Mouse (Mus musculus) lung, embryonic 16.5 days (tissue): Measurements from ENCODE around the gene Triobp. TPM values are rescaled to one million over a fixed set of nuclear protein-coding genes. Genes with fewer than 3 reads are reported as not detected.

Experiments used
- ATAC-seq: fragments of 200-750 bp; cut with Nextera tagmentation; 2 replicates; pipeline ENCODE4 v1.8.0; 2017; ENCODE audit warnings: low read depth, mild to moderate bottlenecking, moderate library complexity
- H3K27ac ChIP-seq: fragments of 300-500 bp; sonication (generic); 2 replicates; pipeline ENCODE4 v1.5.1; 2014; ENCODE audit warnings: mild to moderate bottlenecking, control low read depth, low read length
- H3K27me3 ChIP-seq: fragments of 300-500 bp; sonication (generic); 2 replicates; pipeline ENCODE4 v1.6.1; 2014; ENCODE audit warnings: low read depth, low read length, mixed read lengths; ENCODE audit not compliant: control insufficient read depth, insufficient read depth
- H3K36me3 ChIP-seq: fragments of 300-500 bp; sonication (generic); 2 replicates; pipeline ENCODE4 v1.6.1; 2014; ENCODE audit warnings: low read length; ENCODE audit not compliant: control insufficient read depth, insufficient read depth
- H3K4me1 ChIP-seq: fragments of 300-500 bp; sonication (generic); replicated peaks from 2 replicates; pipeline ENCODE4 v1.6.1; 2014; ENCODE audit warnings: low read length, mixed read lengths; ENCODE audit not compliant: control insufficient read depth, insufficient read depth
- H3K4me2 ChIP-seq: fragments of 300-500 bp; sonication (generic); 2 replicates; pipeline ENCODE4 v1.6.1; 2014; ENCODE audit warnings: low read depth, low read length, control low read depth
- H3K4me3 ChIP-seq: fragments of 300-500 bp; sonication (generic); 2 replicates; pipeline ENCODE4 v1.5.1; 2014; ENCODE audit warnings: mild to moderate bottlenecking, low read length, control low read depth
- H3K9ac ChIP-seq: fragments of 300-500 bp; sonication (generic); 2 replicates; pipeline ENCODE4 v1.6.1; 2014; ENCODE audit warnings: low read length, control low read depth
- H3K9me3 ChIP-seq: fragments of 300-500 bp; sonication (generic); 2 replicates; pipeline ENCODE4 v1.6.1; 2016; ENCODE audit warnings: low read length; ENCODE audit not compliant: control insufficient read depth
- WGBS: fragments of 180-500 bp; shearing (Covaris S2); extraction: QIAGEN DNeasy Blood & Tissue Kit; methylation state at CpG from one replicate; pipeline ENCODE4 v1.1.7; 2014; 5-methylcytosine and 5-hydroxymethylcytosine counted together
- polyA plus RNA-seq: library from polyadenylated mRNA; unstranded; fragments of >200 nt; fragmentation: Nextera tagmentation; extraction: Ambion mirVana; gene quantifications from 2 replicates; pipeline ENCODE4 v1.2.1, GENCODE M21; 2015

The Triobp gene
- polyA plus RNA-seq, 1 experiment from 2014 or later, result 51.3 TPM

- Histone ChIP-seq H3K9me3 (no peaks in the 10 kb centered on the region), H3K36me3 (no peaks in the 10 kb centered on the region), H3K9ac (no peak overlapping the region), H3K27me3 (peaks cover 33% of the 10 kb centered on the region), H3K27ac (no peak overlapping the region), H3K4me3 (no peak overlapping the region), H3K4me1 (peaks cover 18% of the 10 kb centered on the region), H3K4me2 (no peak overlapping the region)
- 24% methylated on average over 7 of the region's 7 CpGs for WGBS
- peak; percentile 72 for ATAC-seq
Measured at GRCm38 (mm10) chr15:79038853-79039252, 91.3 kb downstream of the Triobp start.

GRCm38 (mm10) chr15:79040501-79041416, 93.2 kb downstream of the Triobp start:
- Histone ChIP-seq H3K4me3 (peak overlapping the region; percentile 33), H3K9me3 (no peaks in the 10 kb centered on the region), H3K36me3 (no peaks in the 10 kb centered on the region), H3K9ac (peak overlapping the region; percentile 36; the same call in 1 of the 2 replicates), H3K27me3 (peaks cover 36% of the 10 kb centered on the region), H3K4me2 (peak overlapping the region; percentile 55), H3K27ac (no peak overlapping the region), H3K4me1 (peaks cover 18% of the 10 kb centered on the region)
- WGBS, result 17% methylated on average over 24 of the region's 24 CpGs
- no peak for ATAC-seq

GRCm38 (mm10) chr15:79041585-79041984, 94.1 kb downstream of the Triobp start, which contains the start of gene Galr3:
Gene Galr3, plus strand, starts transcription at chr15:79041885.
- Histone ChIP-seq H3K4me3 (peak within 1 kb of the TSS; percentile 59), H3K4me1 (peaks cover 18% of the 10 kb centered on the region), H3K27me3 (peaks cover 36% of the 10 kb centered on the region), H3K9ac (peak within 1 kb of the TSS; percentile 62), H3K4me2 (peak within 1 kb of the TSS; percentile 99), H3K27ac (no peak within 1 kb of the TSS), H3K9me3 (no peaks in the 10 kb centered on the region), H3K36me3 (no peaks in the 10 kb centered on the region)
- WGBS, result 67% methylated on average over 6 of the region's 6 CpGs
- no peak for ATAC-seq

- WGBS, result under 1% methylated on average over 81 of the region's 105 CpGs
- Histone ChIP-seq H3K36me3 (no peaks in the 10 kb centered on the region), H3K4me1 (peaks cover 17% of the 10 kb centered on the region), H3K27ac (no peak overlapping the region), H3K4me2 (peak overlapping the region; percentile 99), H3K9ac (peak overlapping the region; percentile 62), H3K27me3 (peaks cover 36% of the 10 kb centered on the region), H3K9me3 (no peaks in the 10 kb centered on the region), H3K4me3 (peak overlapping the region; percentile 59)
- ATAC-seq, result peak; percentile 34; the same call in 1 of the 2 replicates
Measured at GRCm38 (mm10) chr15:79042721-79043491, 95.4 kb downstream of the Triobp start.

- H3K9me3 ChIP-seq, result no peaks in the 10 kb centered on the region
- H3K27me3 ChIP-seq, result peaks cover 33% of the 10 kb centered on the region
- H3K9ac ChIP-seq, result no peak overlapping the region
- no peak overlapping the region for H3K4me2 ChIP-seq
- H3K4me3 ChIP-seq, result no peak overlapping the region
- no peak for ATAC-seq
- 24% methylated on average over 4 of the region's 4 CpGs for WGBS
- H3K27ac ChIP-seq, result no peak overlapping the region
- peaks cover 16% of the 10 kb centered on the region for H3K4me1 ChIP-seq
- H3K36me3 ChIP-seq, result no peaks in the 10 kb centered on the region
Measured at GRCm38 (mm10) chr15:79044837-79045236, 97.3 kb downstream of the Triobp start.

GRCm38 (mm10) chr15:79048186-79048585, 100.7 kb downstream of the Triobp start:
- H3K4me3 ChIP-seq, result no peak overlapping the region
- H3K27ac ChIP-seq, result no peak overlapping the region
- H3K36me3 ChIP-seq, result peaks cover 4% of the 10 kb centered on the region; the same call in 1 of the 2 replicates
- H3K27me3 ChIP-seq, result peaks cover 10% of the 10 kb centered on the region
- ATAC-seq, result no peak
- H3K9me3 ChIP-seq, result no peaks in the 10 kb centered on the region
- 57% methylated on average over 4 of the region's 4 CpGs for WGBS
- H3K4me2 ChIP-seq, result no peak overlapping the region
- no peak overlapping the region for H3K9ac ChIP-seq
- H3K4me1 ChIP-seq, result peaks cover 7% of the 10 kb centered on the region

GRCm38 (mm10) chr15:79050160-79050845, 102.8 kb downstream of the Triobp start:
- peaks cover 22% of the 10 kb centered on the region for H3K36me3 ChIP-seq
- H3K27me3 ChIP-seq, result no peaks in the 10 kb centered on the region
- no peak for ATAC-seq
- no peaks in the 10 kb centered on the region for H3K9me3 ChIP-seq
- no peak overlapping the region for H3K4me3 ChIP-seq
- H3K9ac ChIP-seq, result no peak overlapping the region
- no peak overlapping the region for H3K4me2 ChIP-seq
- WGBS, result 48% methylated on average over 9 of the region's 9 CpGs
- peaks cover 5% of the 10 kb centered on the region for H3K4me1 ChIP-seq
- H3K27ac ChIP-seq, result no peak overlapping the region

GRCm38 (mm10) chr15:79050964-79051363, 103.4 kb downstream of the Triobp start:
- H3K4me2 ChIP-seq, result no peak overlapping the region
- WGBS, result 48% methylated on average over 2 of the region's 2 CpGs
- no peak; the same call in 1 of the 2 replicates for ATAC-seq
- H3K4me1 ChIP-seq, result peaks cover 5% of the 10 kb centered on the region
- no peak overlapping the region for H3K9ac ChIP-seq
- H3K4me3 ChIP-seq, result no peak overlapping the region
- H3K27ac ChIP-seq, result peak overlapping the region; percentile 74
- no peaks in the 10 kb centered on the region for H3K27me3 ChIP-seq
- H3K9me3 ChIP-seq, result no peaks in the 10 kb centered on the region
- H3K36me3 ChIP-seq, result peaks cover 28% of the 10 kb centered on the region
